Mouse (Mus musculus) frontal cortex, adult (tissue): ENCODE measurements around the gene Dsp.

Experiments
- ATAC-seq: cut with Nextera tagmentation; 2 replicates; pipeline ENCODE4 v1.9.2; 2017; ENCODE audit warnings: mild to moderate bottlenecking, moderate library complexity, mixed read lengths; ENCODE audit not compliant: low TSS enrichment

The Dsp gene

DNA sequence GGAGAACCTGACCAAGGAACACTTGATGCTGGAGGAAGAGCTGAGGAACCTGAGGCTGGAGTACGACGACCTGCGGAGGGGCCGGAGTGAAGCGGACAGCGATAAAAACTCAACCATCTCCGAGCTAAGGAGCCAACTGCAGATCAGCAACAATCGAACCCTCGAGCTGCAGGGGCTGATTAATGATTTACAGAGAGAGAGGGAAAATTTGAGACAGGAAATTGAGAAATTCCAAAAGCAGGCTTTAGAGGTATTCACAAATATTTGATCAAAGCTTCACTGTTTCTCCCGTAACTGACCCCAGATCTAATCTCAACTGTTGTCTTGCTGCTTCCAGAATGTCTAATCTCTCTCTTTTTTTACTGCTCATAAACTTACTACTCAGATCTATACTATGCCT, 42.3 kb downstream of the Dsp start:
- ATAC-seq: no peak

DNA sequence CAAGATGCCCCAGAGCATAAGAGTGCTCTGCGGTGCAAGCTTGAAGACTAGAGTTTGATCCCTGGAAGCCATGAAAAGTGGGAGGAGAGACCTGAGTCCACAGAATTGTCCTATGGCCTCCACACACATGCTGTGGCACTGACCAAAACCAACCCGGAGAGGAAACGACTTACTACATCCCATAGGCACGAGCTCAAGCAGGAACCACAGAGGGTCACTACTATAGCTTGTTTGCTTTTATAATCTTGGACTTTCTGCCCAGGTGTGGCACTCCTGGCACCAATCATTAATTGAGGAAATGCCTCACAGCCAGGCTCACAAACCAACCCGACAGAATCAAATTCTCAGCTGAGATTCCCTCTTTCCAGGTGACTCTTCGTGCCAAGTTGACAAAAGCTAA, 50.3 kb downstream of the Dsp start:
- ATAC-seq: no peak

DNA sequence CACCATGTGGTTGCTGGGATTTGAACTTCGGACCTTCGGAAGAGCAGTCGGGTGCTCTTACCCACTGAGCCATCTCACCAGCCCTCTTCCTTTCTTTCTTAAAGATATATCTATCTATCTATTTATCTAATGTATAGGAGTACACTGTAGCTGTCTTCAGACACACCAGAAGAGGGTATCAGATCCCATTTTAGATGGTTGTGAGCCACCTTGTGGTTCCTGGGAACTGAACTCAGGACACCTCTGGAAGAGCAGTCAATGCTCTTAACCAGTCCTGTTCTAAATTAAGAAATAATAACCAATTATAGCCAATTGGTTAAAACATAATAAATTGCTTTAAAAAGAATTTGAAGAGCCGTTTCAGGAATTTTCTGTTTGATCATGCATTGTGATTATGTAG, 53.1 kb downstream of the Dsp start:
- ATAC-seq: no peak

DNA sequence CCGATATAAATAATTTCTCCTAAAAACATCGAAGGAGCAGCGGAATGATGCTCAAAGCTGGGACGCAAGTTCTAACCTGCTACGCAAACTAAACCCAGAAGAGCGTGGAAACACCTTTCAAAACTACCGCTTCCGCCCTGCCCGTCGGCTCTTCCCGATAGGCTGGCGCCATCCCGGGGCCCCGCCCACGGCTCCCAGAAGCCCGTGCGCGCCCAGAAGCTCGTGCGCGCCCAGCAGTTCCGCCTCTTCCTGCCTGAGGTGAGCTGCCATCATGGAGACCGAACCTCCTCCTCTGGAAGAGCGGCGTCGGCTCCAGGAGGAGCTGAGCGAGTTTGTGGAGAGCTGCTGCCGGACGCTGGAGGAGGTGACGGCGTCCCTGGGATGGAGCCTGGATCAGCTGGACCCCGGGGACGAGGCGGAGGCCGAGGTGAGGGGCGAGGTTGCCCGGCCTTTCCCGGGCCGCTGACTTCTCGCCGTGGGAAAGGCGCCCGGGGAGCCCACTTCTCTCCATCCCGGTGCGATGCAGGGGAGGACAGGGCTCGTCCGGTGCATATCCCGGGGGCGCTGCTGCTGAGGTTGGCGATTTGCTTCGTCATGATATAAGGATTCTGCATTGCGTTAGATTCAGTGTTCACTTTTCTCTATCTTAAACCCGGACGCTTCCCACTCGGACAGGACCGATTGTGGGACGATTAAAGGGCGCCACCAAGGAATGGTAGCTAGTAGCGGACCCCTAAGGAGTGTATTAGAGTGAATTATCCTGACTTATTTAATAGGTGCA, 53.8 kb downstream of the Dsp start, which contains the start of gene Snrnp48:
Gene Snrnp48, plus strand, starts transcription at position 237 of the 781 bp plus-strand sequence.
- ATAC-seq: peak; percentile 100

DNA sequence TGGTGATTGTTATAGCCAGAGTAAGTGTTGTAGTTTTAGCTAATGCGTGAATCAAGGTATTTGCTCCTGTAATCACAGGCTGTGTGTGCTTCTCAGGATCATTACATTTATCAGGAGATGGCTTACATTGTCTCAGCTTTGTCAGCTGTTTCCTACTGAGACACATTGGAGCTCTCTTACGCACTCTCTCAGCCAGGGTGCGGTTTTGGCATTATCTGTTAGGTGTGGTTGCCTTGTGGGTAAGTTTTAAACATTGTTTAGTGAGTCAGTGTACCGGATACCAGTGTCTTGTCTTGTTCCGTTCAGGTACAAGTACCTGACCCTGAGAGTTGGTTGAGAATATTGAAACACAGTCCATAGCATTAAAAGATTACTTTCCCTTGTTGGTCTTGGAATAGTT, 60.0 kb downstream of the Dsp start:
- no peak for ATAC-seq

DNA sequence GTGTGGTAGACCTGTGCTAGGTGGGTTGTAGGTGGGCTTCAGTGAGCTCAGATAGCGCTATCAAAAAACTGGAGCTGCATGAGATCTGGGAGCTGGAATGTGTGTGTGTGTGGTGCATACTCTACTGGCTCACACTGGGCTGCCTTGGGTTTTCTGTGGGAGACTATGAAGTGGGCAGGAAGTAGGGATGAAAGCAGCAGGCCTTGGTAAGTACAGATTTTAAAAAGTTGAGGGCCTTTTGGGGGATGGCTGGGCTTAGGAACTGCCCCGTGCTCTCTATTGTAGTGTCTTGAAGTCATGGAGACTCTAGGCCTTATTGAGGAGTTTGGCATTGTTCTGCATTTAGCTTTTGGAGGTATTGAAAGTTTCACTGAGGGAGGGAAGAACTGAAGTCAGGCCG, 67.6 kb downstream of the Dsp start:
- ATAC-seq: no peak

DNA sequence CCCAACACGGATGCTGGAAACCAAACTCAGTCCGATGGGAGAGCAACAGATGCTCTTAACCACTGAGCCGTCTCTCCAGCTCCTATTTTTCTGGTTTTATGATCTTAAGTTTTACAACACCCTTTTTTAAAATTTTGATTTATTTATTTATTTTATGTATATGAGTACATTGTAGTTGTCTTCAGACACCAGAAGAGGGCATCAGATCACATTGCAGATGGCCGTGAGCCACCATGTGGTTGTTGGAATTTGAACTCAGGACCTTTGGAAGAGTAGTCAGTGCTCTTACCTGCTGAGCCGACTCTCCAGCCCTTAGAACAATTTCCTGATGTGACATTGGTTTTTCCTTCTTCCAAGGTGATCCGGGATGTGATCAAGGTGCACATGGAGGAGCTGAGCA, 69.2 kb downstream of the Dsp start:
- ATAC-seq: no peak

DNA sequence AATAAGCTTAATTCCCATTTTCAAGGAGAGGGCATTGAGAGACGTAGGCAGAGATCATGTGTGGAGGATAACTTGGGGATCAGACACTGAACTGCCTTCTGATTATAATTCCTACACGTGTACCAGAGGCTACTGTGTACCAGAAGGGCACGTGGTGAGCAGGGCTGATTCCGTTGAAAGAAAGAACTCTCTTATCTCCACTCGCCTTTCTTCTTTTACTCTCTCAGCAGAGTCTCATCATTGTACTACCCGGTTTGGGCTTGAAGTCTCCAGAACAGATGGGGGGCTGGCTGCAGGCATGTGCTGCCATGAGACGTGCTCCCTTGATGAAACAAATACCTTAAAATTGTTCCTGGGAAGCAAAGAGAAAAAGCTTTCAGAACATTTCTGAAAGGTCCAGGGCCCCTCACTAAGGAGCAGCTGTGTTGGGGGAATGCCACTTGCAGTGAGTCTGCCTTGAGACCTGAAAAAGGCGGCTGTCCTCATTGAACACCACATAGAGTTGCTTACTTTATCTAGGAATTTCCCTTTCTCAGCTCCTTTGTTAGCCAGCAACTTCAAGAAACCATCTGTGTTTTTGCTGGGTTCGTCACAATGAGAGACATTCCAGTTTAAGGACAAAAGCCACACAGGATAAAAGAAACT, 79.2 kb downstream of the Dsp start:
- ATAC-seq: peak; percentile 58

DNA sequence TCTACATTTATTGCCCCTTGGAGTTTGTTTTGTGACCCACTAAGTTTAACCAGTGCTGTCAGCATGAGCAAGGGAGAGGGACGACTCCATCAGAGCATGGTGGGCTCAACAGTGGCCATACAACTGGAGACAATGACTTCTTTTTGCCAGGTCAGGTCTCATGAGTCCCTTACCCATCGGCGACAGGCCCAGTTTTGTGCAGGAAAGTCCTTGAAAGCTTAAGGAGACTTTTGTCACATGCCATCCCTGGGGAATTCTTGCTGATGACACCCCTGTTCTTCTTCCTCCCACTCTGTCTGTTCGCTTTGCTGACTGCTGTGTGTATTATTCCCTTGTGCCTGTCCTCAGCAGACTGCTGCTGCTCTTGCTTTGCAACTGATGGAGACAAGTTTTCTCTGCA, 81.3 kb downstream of the Dsp start:
- ATAC-seq: no peak

DNA sequence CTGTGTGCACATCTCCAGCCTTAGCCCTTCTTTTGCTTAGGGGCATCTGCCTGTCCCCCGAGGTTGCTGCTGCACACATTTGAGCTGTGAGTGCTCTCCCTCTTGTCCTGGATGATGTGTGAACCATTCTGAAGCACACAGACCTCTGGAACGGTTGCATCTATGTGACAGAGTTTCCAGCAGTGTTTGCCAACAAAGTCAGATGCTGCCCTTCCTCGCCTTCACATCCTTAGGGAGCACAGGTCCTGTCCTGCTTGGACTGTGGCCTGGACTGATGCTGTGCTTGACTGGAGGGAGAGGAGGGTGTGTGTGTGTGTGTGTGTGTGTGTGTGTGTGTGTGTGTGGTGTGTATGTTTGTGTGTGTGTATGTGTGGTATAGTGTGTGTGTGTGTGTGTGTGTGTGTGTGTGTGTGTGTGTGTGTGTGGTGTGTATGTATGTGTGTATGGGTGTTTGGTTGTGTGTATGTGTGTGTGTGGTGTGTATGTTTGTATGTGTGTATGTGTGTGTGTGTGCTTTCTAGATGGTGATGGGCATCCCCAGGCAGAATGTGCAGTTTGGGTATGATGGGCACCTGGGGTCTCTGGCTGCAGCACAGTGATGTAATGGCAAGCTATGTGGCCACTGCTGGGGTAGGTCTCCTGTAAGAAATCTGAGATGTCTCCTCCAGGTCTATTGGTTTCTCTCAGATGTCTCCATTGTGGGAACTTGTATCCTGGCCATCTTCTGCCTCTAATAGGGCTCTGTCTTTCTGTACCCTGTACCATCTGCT, 81.9 kb downstream of the Dsp start:
- ATAC-seq: no peak

DNA sequence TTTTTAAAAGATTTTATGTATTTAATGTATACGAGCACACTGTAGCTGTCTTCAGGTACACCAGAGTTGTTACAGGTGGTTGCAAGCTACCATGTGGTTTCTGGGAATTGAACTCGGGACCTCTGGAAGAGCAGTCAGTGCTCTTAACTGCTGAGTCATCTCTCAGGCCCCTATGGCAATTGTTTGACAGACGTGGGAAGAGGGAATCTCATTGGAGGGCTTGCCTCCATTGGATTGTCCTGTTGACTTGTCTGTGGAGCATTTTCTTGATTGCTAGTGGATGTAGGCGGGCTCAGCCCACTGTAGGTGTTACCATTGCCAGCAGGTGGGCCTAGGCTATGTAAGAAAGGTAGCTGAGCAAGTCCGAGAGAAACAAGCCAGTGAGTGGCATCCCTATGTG, 83.6 kb downstream of the Dsp start:
- no peak for ATAC-seq

DNA sequence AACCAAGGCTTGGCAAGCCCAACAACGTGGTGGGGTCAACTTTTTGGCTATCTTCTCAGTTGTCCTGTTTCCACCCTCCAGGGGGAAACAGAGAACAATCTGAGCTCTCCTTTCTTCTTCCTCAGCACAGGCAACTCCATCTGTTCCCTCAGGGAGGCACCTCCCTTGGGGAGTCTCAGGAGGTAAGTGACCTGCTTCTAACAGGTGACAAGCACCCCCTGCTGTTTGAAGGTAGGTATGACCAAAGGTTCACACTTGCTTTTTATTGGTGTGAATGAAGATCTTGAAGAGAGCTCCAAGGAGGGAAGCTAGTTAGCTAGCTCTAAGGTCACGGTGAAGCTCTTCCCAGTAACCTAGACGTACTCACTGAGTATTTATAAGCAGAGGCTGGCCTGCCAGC, 84.3 kb downstream of the Dsp start:
- no peak for ATAC-seq

DNA sequence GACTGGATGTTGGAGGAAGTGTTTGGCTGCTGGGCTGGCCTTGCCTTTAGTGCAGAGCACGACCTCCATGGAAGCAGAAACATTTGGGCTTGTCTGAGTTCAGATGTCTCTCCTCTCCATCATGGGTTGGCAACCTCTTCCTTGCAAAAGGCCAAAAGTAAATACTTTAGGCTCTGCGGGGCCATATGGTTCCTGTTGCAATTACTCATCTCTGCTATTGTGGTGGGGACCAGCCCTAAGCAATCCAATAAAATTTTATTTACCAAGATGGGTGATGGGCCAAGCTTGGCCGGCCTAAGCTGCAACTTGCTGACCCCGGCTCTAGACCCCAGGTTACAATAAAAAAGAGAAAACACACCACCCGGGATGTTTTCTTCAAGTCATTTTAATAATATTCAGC, 97.1 kb downstream of the Dsp start:
- no peak for ATAC-seq
